Mouse (Mus musculus) thymus, postnatal 25 days (tissue): ENCODE measurements around the gene Nfia.

Source experiments
- DNase-seq: peaks from one replicate; pipeline ENCODE4 v3.0.0; 2022

The Nfia gene

DNA sequence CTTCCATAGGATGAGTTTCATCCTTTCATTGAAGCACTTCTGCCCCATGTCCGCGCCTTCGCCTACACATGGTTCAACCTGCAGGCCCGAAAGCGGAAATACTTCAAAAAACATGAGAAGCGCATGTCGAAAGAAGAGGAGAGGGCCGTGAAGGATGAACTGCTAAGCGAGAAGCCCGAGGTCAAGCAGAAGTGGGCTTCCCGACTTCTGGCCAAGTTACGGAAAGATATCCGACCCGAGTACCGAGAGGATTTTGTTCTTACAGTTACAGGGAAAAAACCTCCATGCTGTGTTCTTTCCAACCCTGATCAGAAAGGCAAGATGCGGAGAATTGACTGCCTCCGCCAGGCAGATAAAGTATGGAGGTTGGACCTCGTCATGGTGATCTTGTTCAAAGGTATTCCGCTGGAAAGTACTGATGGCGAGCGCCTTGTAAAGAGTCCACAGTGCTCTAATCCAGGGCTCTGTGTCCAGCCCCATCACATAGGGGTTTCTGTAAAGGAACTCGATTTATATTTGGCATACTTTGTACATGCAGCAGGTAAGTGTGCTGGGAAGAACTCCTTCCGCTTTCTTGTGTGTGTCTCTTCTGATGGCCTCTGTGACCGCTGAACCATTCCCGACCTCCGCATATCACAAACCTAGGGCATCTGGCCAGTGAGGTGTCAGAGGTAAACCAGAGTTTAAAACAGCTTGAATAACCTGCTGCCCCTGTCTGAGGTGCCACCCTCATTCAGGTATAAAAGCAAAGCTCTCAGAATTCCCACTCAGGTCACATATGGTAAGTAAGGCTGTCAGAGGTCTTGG lies 10.7 kb downstream of the Nfia start:
- DNase-seq = no peak

DNA sequence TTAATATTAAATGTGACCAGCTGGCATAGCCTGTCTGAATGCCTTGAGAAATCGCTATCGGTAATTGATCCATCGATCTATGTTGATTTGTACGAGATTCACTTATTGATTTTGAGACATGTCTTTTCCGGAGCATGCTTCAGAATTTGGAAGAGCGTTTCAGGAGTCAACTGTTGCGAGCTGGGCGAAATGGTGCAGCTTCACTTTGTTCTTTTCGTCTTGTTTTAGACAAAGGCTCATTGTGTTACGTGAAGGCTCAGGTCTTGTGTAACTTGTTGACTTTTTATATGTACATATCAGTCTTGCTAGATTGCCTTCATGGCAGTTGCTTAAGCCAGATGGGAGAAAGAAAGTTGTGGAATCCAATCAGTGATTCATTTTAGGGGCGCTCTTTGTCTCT lies 11.7 kb downstream of the Nfia start:
- DNase-seq = no peak

DNA sequence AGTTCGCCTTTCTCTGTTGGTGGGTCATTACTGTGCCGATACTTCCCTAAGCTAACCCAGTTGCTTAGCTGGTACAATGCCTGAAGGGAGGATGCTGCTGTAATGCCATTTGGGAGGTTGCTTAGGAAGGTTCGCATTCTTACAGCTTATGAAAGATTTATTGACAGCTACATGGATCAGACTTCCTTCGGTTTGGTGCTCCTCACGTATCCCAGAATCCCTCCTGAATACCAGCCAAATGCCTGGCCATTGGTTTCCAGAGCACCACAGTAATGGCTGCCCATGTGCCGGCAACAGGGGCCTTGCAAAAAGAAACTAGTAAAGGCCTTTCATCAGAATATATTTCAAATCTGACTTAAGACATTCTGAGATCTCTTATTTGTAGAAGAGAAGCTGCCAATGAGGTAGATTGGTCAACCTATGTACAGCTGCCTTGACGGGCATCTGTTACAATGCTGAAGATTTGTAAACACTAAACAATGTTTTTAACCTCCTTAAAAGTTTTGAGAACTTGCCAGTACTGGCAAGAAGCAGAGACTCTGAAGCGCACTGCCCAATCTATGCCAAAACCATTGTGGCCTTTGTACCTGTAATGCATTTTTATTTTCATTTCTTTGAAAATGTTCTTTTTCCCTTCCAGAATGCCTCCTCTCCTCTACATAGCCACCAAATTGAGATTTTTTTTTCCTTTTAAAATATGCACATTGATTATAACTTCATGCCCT lies 13.2 kb downstream of the Nfia start:
- DNase-seq = no peak

DNA sequence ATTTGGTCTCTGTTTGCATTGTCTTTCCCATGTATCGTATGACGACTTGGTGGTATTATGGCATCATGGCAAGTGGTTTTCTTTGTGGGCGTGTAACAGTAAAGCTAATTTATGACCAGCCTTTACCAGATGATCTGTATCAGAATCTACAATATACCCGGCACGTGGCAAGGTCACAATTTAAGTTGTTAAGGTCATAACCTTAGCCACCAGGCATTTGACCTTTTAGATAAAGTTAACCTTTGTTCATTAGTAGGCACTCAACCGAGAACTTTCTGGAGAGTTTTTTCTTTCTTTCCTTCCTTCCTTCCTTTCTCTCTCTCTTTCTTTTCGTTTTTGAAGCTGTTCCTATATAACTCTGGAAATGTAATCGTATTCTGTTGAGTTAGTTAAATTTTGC lies 14.0 kb downstream of the Nfia start:
- no peak for DNase-seq

DNA sequence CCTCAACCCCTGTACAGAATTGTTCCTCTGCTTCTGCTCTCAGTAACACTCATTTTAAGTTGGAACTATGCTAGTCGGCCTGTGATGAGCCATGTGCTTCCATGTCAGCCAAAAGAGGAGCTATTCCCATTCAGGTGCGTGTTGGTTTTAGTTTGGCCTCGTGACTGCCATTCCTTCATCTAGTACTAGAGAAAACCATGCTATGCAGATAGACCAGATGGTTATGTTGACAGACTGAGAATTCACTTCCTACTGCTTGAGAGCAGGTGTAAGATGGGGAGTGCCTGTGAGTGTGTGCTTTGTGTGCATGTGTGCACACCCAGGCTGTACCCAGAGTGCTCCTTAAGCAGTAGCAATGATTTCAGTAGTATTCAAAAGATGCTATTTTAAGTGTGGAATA lies 15.0 kb downstream of the Nfia start:
- DNase-seq = no peak

DNA sequence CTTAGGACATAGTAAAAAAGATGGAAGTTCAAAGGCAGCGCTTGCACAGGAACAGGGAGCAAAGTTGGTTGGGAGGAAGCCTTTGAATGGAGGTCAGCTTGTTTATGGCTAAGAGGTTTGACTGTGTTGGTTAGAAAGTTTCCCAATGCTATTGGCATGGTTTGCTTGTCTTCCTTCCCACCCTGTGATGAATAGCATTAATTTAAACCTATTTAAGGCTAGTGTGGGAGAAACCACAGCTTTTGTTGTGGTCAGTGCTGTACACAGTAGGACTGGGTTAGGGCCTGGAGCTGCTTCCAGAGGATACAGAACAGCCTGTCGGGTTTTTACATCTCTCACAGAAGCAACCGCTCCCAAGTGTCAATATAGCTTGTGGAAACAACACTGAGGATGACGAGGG lies 16.0 kb downstream of the Nfia start:
- no peak for DNase-seq

DNA sequence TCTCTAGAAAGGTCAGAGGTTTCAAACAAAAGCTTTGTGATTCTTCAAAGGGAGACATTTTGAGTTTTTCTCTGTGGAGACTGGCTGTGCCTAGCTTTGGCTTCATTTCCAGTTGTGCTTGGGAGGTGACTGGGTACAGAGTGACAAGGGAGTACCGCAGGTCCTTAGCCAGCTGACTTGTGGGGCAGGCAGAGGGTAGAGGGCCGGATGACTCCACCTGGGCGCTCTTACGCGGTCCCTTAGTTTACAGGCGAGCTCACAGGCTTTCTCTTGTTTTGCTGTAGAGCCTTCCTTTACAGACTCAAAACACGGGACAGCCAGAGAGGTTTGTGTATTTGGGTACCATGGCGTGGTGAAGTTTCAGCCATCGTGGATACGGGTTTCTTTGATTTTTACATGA lies 21.4 kb downstream of the Nfia start:
- DNase-seq = no peak

DNA sequence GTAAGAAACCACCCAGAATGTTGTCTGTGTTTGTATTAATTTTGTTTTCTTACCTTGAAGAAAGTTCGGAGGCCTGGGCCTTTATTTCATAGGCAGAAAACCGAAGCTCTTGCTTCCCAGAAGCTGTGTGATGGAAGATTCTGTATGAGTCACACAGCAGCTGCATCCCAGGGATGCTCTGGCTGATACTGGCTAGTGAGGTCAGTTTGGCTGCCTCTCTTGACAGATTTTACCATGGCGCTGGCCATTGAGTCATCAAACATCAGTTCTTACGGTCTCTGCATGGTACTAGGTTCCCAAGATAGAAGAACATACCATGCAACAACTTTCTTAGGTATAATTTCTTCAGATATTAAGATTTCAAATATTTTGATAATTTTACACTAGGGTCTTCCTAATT lies 22.3 kb downstream of the Nfia start:
- DNase-seq = no peak

DNA sequence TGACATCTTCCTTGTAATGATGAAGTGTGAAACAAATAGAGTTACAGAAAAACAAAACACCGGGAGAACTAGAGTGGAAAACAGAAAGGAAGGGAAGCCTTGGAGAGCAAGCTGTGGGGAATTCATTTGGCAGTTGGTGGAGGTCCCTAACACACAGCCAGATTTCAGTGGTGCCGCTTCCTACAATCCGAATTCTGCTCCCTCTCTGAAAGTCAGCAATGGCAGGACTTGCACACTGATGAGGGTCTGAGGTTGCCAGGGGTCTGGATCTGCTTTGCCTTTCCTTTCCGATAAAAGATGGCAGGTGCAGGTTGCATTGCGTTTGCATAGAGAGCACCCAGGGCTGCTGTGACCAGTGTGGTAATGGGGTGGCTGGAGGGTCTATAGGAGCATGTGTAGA lies 23.4 kb downstream of the Nfia start:
- DNase-seq = no peak

DNA sequence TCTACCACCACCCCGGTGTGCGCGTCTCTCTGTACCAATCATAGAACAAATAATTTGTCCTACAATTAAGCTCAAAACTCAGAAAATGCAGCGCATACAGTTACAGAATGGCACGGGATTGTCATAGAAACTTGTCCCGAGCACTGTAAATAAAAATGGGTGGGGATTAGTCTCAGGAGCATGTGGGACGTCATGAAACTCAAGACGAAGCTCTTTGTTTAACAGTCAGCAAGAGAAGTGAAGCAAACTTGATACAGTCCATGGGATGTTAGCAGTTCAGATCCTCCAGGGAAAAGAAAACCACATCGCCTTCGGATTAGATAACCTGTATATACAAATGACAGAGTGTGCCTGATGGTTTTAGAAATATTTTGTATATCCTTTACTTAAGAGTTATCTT lies 24.0 kb downstream of the Nfia start:
- DNase-seq = no peak

DNA sequence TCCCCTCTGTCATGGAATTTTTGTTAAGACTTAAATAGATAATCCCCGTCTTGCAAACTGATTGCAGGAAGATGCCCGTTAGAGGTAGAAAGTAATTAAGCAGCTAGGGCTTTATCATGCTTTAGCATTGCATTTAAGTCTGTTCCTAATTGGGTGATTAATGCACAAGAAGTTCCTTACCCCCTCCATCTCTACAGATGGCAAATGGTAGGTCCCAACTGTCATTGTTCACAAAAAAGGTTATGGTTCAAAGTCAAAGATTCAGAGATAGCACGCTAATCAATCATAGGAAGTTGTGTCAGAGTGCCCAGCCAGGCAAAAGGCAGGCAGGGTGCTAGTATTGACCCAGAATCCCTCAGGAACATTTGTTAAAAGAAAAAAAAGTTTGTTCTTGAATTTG lies 31.3 kb downstream of the Nfia start:
- DNase-seq = no peak

DNA sequence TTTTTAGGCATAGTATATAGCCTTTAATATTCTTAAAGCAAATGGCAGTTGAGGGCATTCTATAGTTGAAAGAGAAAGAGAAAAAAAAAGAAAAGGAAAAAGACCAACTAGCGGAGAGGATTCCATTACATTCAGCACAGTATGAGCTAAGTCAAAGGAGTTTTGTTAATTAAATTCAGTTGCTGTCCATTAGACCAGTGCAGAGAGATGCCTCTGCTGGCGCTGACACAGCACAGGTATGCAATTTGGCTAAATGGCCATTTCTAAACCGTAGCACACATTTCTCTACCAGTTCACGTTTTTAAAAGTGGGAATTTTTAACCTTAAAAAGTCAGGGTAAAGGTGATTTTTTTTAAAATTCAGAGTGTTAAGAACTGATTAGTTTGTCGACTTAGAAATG lies 32.1 kb downstream of the Nfia start:
- no peak for DNase-seq

DNA sequence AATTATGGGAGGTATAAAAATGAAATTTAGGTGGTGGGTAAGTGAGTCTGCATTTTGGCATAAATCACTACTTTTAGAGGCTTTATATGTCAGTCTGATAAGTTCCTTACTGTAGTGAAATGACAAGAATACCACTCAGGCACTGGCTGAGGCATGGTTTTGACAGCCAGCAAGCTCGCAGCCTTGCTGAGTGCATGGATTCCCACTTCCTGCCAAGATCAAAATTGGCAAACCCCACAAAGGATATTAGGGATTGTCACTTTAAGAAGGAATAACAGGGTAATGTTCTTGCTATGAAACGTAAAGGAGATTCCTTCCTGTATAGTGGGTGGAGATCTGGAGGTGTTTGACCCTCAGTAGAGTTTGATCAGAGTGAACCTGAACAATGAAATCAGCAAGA lies 32.7 kb downstream of the Nfia start:
- DNase-seq = no peak

DNA sequence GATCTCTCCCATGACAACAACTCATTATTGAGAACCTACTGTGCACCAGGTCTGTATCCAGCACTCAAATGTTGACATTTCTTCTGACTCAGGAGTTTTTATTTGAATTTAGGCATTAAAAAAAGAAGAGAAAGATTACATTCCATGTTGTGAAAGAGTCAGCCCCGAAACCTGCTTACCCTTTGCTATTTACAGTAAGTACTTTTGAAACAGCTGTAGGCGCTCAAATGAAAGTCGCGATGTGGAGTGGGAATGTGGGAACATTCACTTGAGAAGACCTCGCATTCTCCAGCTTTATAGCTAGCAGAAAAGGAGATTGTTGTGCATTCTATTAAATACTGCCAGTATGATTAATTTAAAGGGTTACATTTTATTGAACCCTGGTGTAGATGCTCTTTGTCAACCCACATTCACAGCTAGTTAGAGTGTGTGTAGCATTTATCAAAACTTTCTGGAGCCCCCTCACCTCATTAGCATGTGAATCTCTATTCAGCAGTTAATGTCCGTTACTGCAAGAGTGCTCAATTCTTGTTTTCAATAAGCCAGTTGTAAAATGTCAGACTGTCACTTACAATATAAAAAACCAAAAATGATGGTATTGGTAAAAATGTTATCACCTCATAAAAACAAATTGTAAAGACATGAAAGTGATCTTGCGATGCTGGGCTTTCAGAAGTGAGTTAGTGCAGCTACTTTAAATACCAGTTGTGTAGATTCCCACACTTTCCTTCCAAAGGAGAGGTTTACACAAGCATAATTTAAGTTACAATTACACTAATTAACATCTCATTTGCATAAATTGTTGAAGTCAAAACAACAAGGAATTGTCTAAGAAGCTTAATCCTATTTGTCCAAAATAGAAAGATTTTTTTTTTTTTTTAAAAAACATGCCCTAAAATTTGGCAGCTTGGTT lies 33.6 kb downstream of the Nfia start:
- DNase-seq = no peak

DNA sequence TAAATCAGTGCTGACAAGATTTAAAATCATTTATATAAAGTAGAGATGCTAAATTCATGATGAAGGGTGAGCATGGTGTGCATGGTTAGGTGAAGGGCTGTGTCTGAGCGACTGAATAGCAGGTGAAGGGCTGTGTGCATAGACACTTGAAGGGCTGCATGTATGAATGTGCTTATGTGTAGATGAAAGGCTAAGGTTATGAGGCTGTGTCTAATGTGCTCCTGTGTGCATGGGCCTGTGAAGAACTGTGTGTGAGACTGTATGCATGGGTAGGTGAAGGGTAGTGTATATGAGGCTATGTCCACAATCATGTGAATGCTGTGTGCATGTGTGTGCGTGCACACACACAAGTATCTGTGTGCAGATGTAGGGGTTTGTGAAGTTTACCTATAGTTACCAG lies 34.4 kb downstream of the Nfia start:
- DNase-seq = no peak

DNA sequence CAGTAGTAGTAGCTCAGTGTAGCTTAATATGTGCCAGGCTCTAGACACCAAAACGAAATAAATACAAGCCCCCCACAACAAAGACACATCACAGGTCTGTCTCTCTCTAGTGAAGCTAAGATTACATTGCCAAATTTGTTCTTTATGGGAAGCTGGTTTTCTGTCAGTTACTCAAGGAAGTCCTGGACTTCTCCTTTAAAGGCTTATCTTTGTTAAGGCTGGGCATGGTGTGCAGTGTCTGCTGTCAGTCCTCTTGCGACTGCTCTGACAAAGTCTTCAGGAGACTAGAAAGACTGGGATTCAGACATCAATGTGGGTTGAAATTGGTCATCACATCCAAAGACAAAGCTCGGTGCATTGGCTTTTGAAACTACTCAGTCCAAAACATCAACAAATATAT lies 36.4 kb downstream of the Nfia start:
- DNase-seq = no peak

DNA sequence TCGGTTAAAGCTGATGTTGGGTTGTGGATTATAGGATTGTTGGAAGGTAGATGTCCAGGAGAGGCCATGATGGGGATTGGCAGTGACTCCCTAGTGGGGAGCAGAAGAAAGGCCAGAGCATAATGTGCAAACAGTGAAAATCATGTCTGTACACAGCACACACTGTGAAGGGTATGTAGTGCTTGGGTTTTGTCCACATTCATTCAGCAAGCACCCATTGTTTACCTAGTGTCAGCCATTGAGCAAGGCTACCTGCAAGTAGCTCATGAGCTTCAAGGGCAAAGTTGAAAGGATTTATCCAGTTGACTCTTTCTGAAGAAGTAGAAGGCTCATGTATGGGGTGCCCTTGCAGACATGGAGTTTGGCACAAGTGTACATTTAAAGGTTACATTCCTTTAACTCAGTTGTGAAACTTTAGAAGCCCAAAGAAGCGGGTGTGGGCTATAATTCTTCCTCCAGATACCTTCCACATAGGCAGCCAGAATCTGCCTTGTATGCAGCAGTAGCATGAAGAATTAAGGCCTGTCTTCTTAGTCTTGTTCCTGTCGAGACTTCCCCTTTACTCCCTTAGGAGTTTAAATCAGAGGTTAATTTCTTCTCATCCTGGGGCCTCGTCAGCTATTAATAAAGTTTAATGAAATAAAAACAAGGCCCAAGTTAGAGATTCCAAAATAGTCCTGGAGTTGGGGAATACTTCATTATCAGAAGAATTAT lies 37.2 kb downstream of the Nfia start:
- no peak for DNase-seq

DNA sequence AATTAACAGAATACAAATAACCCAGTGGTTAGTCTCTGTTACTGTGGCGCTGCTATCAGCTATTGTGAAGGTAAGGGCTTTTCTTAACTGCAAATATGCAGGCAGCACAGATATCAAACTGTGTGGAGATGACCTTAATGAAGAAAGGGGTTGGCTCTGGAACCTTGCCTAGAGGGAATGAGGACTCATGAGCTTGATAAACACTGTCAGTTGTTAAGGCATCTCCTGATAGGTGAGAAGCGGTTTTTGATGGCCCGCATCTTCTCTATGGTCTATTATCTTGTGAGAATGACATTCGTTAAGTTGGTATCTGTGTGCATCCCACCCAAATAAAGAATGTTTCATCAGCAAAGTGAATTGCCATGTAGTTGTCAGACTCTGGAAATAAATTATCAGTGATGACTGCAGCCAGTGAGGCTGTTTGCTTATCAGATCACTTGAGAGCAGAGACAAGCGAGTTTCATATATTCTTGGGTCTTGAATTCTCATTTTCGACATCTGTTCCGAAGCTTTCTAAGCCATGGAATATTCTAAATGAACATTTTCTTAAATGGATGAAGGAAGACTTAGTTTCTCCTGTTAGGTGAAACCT lies 37.9 kb downstream of the Nfia start:
- DNase-seq = no peak

DNA sequence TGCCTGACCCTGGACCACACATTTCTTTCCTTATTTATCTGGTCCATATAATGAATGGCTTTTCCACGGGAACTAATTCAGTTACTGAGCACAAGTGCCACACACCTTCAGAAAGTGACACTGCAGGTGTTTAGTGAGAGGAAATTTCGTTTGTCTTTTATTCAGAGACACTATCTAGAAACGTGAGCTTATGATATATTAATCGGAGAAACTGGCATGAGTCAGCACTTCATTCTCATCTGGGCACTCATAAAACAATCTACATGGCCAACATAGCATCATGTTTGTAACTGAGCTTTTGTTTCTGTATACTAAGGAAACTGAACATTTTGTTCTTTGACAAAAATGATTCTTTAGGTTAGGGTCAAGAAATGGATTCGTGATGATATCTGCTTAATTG lies 40.5 kb downstream of the Nfia start:
- DNase-seq = no peak

DNA sequence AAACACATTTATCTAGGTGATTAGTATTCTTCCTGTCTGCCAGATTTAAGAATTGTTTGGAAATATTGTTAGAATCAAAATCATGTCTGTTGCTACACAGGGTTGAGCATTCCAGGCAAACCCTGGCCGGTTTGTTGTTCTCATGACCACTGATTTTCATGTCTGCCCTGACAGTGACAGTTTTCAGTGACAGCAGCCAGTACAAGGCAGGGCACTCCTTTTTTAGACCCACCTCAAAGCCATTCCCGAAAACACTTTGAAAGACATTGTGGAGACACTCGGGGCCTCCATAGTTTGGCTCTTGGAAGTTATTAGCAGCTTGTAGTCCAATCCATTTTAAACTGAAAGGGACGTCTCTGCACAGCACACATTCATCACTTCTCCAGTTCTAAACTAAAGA lies 41.5 kb downstream of the Nfia start:
- DNase-seq = no peak

DNA sequence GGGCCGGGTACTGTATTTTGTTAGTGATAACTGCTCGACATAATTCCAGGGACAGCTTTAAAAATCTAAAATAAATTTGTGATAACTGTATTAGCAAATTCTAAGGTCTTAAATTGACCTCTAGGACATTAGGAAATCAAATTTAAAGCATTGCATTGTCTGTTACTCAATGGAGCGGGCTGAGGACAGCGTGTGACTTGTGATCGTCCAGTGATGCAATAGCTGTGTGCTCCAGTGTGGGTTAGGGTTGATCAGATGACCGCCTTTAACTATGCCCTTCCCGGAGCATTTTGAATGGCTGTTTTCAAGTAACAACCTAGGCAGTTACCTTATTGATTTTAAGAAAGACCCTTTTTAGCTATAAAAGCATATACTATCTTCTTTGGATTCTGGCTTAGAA lies 42.0 kb downstream of the Nfia start:
- DNase-seq = no peak

DNA sequence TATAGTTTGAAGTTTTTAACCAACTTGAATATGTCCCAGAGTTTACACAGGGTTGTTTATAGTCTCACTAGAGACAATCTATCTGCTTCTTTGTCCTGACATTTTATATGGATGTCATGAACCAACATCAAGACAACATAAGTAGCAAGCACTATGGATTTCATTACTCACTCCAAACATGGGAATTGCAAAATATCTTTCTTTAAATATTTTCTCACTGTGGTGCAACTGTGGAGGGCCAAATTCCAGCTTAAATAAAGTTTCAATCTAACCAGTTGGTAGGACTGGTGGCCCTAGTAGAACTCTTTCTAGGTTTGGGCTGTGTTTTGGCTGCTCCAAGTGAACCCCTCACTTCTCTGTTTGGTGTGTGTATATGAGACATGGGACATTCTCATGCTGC lies 43.5 kb downstream of the Nfia start:
- no peak for DNase-seq

DNA sequence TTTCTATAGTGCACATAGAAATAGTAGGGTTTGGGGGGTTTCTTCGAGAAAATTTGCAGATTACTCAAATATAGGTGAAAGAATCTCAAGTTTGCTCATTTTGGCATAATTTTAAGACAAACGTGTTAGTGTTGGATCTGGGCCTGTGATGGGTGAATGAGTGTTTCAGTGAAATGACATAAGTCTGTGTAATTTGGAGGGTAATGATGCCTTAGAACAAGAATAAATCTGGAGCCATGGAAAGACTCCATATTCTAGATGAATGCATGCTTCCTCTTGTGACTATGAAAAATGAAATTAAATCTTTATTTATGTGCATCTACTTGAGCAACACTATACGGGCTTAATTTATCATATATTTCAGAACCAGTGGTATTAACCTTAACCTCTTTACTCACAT lies 44.2 kb downstream of the Nfia start:
- no peak for DNase-seq
